Mouse (Mus musculus) testis, adult 2 months (tissue): ENCODE data around the gene Hhatl.

Experiments
- CTCF ChIP-seq: fragments of 200-500 bp; IDR thresholded peaks from 2 replicates; pipeline ENCODE4 v1.5.1; 2012; ENCODE audit warnings: low read depth, mild to moderate bottlenecking, inconsistent platforms, low read length, moderate library complexity; ENCODE audit not compliant: control insufficient read depth, insufficient read depth, insufficient replicate concordance
- POLR2A ChIP-seq: fragments of 200-500 bp; IDR thresholded peaks from 2 replicates; pipeline ENCODE4 v1.6.1; 2012; ENCODE audit warnings: low read depth, mild to moderate bottlenecking, inconsistent platforms, low read length, moderate library complexity; ENCODE audit not compliant: control insufficient read depth

DNA sequence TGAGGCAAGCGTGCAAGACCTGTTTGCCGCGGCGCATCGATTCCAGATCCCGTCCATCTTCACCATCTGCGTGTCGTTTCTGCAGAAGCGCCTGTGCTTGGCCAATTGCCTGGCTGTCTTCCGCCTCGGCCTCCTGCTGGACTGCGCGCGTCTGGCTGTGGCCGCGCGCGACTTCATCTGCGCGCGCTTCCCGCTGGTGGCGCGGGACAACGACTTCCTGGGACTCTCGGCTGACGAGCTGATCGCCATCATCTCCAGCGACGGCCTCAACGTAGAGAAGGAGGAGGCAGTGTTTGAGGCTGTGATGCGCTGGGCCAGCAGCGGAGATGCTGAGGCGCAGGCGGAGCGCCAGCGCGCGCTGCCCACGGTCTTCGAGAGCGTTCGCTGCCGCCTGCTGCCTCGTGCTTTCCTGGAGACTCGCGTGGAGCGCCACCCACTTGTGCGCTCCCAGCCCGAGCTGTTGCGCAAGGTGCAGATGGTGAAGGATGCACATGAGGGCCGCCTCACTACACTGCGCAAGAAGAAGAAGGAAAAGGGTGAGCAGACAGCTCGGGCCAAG is 14.2 kb downstream of the Hhatl start:
- TF ChIP-seq CTCF (no peak), POLR2A (no peak)
